Mouse (Mus musculus) intestine, postnatal 0 days (tissue): Measurements from ENCODE around the gene Olfr1257. TPM values are rescaled to one million over a fixed set of nuclear protein-coding genes. Genes with fewer than 3 reads are reported as not detected.
"Not testable (repeated sequence)": the region's sequence is repeated elsewhere in the genome, so short reads cannot be mapped to it uniquely, and the experiment has no call there.

ENCODE experiments used
- ATAC-seq: fragments of 200-750 bp; cut with Nextera tagmentation; 2 replicates; pipeline ENCODE4 v1.8.0; 2017; ENCODE audit warnings: mild to moderate bottlenecking, moderate TSS enrichment, moderate library complexity
- H3K27ac ChIP-seq: fragments of 300-500 bp; sonication (generic); 2 replicates; pipeline ENCODE4 v1.5.1; 2014; ENCODE audit warnings: mild to moderate bottlenecking, low read depth, low read length, moderate library complexity
- H3K27me3 ChIP-seq: fragments of 300-500 bp; sonication (generic); replicated peaks from 2 replicates; pipeline ENCODE4 v1.6.1; 2014; ENCODE audit warnings: low read length, mixed read lengths; ENCODE audit not compliant: control insufficient read depth, insufficient read depth
- H3K36me3 ChIP-seq: fragments of 300-500 bp; sonication (generic); 2 replicates; pipeline ENCODE4 v1.6.1; 2014; ENCODE audit warnings: mild to moderate bottlenecking, moderate library complexity; ENCODE audit not compliant: control insufficient read depth, insufficient read depth
- H3K4me1 ChIP-seq: fragments of 300-500 bp; sonication (generic); replicated peaks from 2 replicates; pipeline ENCODE4 v1.6.1; 2014; ENCODE audit warnings: antibody characterized with exemption, low read length, mixed read lengths; ENCODE audit not compliant: control insufficient read depth, insufficient read depth
- H3K4me2 ChIP-seq: fragments of 300-500 bp; sonication (generic); replicated peaks from 2 replicates; pipeline ENCODE4 v1.6.1; 2014; ENCODE audit warnings: low read depth, mild to moderate bottlenecking, moderate library complexity
- H3K4me3 ChIP-seq: fragments of 300-500 bp; sonication (generic); 2 replicates; pipeline ENCODE4 v1.5.1; 2014; ENCODE audit warnings: low read depth, low read length
- H3K9ac ChIP-seq: fragments of 300-500 bp; sonication (generic); 2 replicates; pipeline ENCODE4 v1.6.1; 2014; ENCODE audit warnings: mild to moderate bottlenecking, low read depth, low read length
- H3K9me3 ChIP-seq: fragments of 300-500 bp; sonication (generic); 2 replicates; pipeline ENCODE4 v1.6.1; 2016; ENCODE audit warnings: mixed run types; ENCODE audit not compliant: control insufficient read depth
- CTCF ChIP-seq: sonication (generic); IDR thresholded peaks from 2 replicates; pipeline ENCODE4 v1.5.1; 2016; ENCODE audit warnings: low read depth, mild to moderate bottlenecking, control low read depth, antibody characterized with exemption, moderate library complexity
- WGBS: fragments of 180-500 bp; shearing (Covaris S2); extraction: QIAGEN DNeasy Blood & Tissue Kit; methylation state at CpG from one replicate; pipeline ENCODE4 v1.1.7; 2014; 5-methylcytosine and 5-hydroxymethylcytosine counted together
- polyA plus RNA-seq: library from polyadenylated mRNA; unstranded; fragments of >200 nt; fragmentation: Nextera tagmentation; extraction: Ambion mirVana; gene quantifications from 2 replicates; pipeline ENCODE4 v1.2.1, GENCODE M21; 2015

Olfr1257 gene
- not detected in 2 replicates for polyA plus RNA-seq

DNA sequence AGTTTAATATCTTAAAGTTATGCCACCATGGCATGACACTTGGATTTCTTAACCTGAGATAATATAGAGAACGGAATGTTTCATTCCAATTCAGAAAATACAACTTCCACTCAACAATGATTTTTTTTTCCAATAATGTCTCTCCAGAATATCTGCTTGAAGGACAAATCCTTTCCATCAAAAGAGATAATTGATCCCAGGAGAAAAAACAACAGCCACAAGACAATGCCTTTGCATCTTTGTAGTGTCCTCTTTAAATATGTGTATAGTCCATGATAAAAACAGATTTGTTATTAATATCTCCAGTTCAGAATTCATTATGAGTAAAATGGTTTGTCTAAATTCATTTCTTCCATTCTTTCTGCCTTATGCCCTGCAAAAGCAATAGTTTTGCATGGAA is at the start of gene Olfr1257:
Gene Olfr1257 (plus strand): TSS at position 301 of the 400 bp plus-strand sequence.
- no peak for ATAC-seq
- Histone ChIP-seq H3K4me3 (no peak within 1 kb of the TSS), H3K27me3 (no peaks in the 10 kb centered on the region), H3K4me2 (no peak within 1 kb of the TSS), H3K27ac (no peak within 1 kb of the TSS), H3K36me3 (no peaks in the 10 kb centered on the region), H3K9me3 (no peaks in the 10 kb centered on the region), H3K9ac (no peak within 1 kb of the TSS), H3K4me1 (no peaks in the 10 kb centered on the region)
- 88% methylated on average over 1 of the region's 1 CpGs for WGBS
- TF ChIP-seq CTCF, result no peak

DNA sequence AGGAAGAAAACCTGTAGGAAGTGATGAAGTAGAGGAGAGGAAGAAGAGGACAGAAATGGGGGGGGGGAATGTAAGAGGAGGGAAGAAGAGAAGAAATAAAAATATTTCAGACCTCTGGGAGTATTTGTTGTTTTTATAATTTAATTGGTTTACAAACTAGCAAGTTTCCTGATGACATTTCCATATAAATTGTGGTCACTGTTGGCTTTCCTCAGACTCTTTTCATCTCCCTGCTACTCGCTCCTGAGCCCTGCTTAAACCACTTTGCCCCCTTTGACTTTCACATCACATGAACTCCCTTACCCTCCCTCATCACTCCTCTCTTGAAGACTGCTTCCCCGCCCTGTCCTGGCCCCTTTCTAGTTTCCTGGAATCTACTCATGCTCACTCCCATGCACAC is 36.8 kb upstream of the Olfr1257 start, which contains the start of gene Olfr1256:
Gene Olfr1256 (minus strand): TSS at position 101 of the 400 bp plus-strand sequence.
- H3K4me3 ChIP-seq, result no peak within 1 kb of the TSS
- WGBS, result 50% methylated on average over 2 of the region's 2 CpGs
- H3K27me3 ChIP-seq, result no peaks in the 10 kb centered on the region
- no peak within 1 kb of the TSS for H3K9ac ChIP-seq
- H3K4me1 ChIP-seq, result no peaks in the 10 kb centered on the region
- H3K9me3 ChIP-seq, result no peaks in the 10 kb centered on the region
- no peak for ATAC-seq
- no peaks in the 10 kb centered on the region for H3K36me3 ChIP-seq
- H3K27ac ChIP-seq, result no peak within 1 kb of the TSS
- no peak within 1 kb of the TSS for H3K4me2 ChIP-seq
- TF ChIP-seq CTCF, result no peak

- TF ChIP-seq CTCF, result no peak
- Histone ChIP-seq H3K9ac (no peak within 1 kb of the TSS), H3K4me3 (no peak within 1 kb of the TSS), H3K9me3 (no peaks in the 10 kb centered on the region), H3K4me1 (no peaks in the 10 kb centered on the region), H3K4me2 (no peak within 1 kb of the TSS), H3K36me3 (no peaks in the 10 kb centered on the region), H3K27ac (no peak within 1 kb of the TSS), H3K27me3 (no peaks in the 10 kb centered on the region)
- ATAC-seq, result no peak
- WGBS, result 81% methylated on average over 5 of the region's 5 CpGs
Observed at GRCm38 (mm10) chr2:89848105-89848504, 30.1 kb upstream of the Olfr1257 start, which contains the start of gene Olfr48. TSS of gene Olfr48 (minus strand) at chr2:89848205.

DNA sequence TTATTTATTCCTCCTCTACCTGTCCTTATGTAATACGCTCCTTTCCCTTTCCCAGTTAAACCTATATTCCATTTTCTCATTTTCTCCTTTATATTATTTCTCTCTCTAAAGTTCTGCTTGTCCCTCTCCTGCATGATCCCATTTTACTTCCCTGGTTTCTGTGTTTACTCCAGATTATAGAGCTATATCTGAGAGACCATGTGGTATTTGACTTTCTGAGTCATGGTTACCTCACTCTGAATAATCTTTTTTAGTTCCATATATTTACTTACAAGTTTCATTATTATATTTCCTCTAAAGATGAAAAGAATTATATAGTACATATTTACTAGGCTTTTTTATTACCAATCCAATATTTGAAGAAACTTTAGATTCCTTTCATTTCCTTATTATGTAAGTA is 29.0 kb upstream of the Olfr1257 start:
- Histone ChIP-seq H3K4me2 (no peak overlapping the region), H3K27ac (no peak overlapping the region), H3K9me3 (no peaks in the 10 kb centered on the region), H3K9ac (no peak overlapping the region), H3K27me3 (no peaks in the 10 kb centered on the region), H3K4me1 (no peaks in the 10 kb centered on the region), H3K4me3 (no peak overlapping the region), H3K36me3 (no peaks in the 10 kb centered on the region)
- no peak for ATAC-seq
- TF ChIP-seq CTCF, result no peak
- WGBS, result 97% methylated on average over 1 of the region's 1 CpGs

DNA sequence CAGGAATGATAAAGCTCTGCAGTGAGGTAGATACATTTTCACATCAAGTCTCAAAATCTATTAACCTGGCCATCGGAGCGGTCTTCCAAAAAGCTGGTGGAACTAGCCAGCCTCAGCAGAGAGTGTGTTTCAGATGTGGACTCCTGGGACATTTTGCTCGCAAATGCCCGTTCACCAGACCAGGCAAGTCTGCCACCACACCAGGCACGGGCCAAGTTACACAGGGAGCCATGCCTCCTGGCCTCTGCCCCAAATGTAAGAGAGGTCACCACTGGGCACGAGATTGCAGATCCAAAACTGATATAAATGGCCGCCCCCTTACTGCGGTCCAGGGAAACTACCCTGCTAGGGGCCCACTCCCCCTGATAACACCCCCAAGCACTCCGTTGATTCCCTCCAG is 34.4 kb downstream of the Olfr1257 start:
- not testable (repeated sequence) for H3K4me3 ChIP-seq, ATAC-seq
- 90% methylated on average over 9 of the region's 9 CpGs for WGBS

DNA sequence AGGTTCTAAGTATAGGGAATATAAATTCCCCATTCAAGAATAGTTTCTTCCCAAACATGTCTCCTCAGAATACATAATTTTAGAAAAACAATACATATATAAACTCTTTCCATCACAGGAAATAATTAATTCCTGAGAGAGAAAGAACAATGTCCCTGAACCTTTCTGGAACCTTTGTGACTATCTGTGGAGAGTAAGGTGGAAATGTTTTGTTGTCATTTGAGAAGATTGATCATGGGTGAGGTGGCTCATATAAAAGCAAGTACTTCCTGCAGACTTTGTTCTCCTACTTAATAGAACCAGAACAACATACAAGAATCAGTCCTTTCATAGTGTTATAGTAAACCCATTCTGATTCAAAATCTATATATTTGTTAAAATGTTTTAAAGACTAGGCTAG is 48.8 kb downstream of the Olfr1257 start, which contains the start of gene Olfr1258:
Gene Olfr1258 (plus strand): TSS at position 301 of the 400 bp plus-strand sequence.
- no peak within 1 kb of the TSS for H3K4me3 ChIP-seq

More for the DNA sequence above, 34.4 kb downstream of the Olfr1257 start:
- H3K9me3 ChIP-seq, H3K27ac ChIP-seq, H3K9ac ChIP-seq, H3K4me1 ChIP-seq, H3K36me3 ChIP-seq, H3K27me3 ChIP-seq, H3K4me2 ChIP-seq: not testable (repeated sequence)

More for the DNA sequence above, 48.8 kb downstream of the Olfr1257 start, which contains the start of gene Olfr1258:
- ATAC-seq, result no peak
- Histone ChIP-seq H3K4me1 (no peaks in the 10 kb centered on the region), H3K4me2 (no peak within 1 kb of the TSS), H3K36me3 (no peaks in the 10 kb centered on the region), H3K27ac (no peak within 1 kb of the TSS), H3K27me3 (no peaks in the 10 kb centered on the region), H3K9me3 (no peaks in the 10 kb centered on the region), H3K9ac (no peak within 1 kb of the TSS)
- TF ChIP-seq CTCF, result no peak

Other genes with a start within 250 kb of the Olfr1257 start
- not detected in 2 replicates for gene Olfr1249, start 243.5 kb upstream of the Olfr1257 start, polyA plus RNA-seq
- not detected in 2 replicates for gene Olfr1250, start 217.0 kb upstream of the Olfr1257 start, polyA plus RNA-seq
- gene Olfr1251, start 206.5 kb upstream of the Olfr1257 start, polyA plus RNA-seq, result not detected in 2 replicates
- not detected in 2 replicates for gene Olfr1252, start 153.4 kb upstream of the Olfr1257 start, polyA plus RNA-seq
- gene Olfr1253, start 121.3 kb upstream of the Olfr1257 start, polyA plus RNA-seq, result not detected in 2 replicates
- gene Olfr1254, start 84.8 kb upstream of the Olfr1257 start, polyA plus RNA-seq, result not detected in 2 replicates
- gene Olfr1255, start 66.4 kb upstream of the Olfr1257 start, polyA plus RNA-seq, result not detected in 2 replicates
- not detected in 2 replicates for gene Olfr1256, start 36.9 kb upstream of the Olfr1257 start, polyA plus RNA-seq
- not detected in 2 replicates for gene Olfr48, start 30.2 kb upstream of the Olfr1257 start, polyA plus RNA-seq
- gene Olfr1258, start 48.9 kb downstream of the Olfr1257 start, polyA plus RNA-seq, result 0.04 and 0.05 TPM in 2 replicates
- gene Olfr1259, start 70.2 kb downstream of the Olfr1257 start, polyA plus RNA-seq, result not detected in 2 replicates
- not detected in 2 replicates for gene Olfr1260, start 95.9 kb downstream of the Olfr1257 start, polyA plus RNA-seq
- not detected in 2 replicates for gene Olfr1261, start 112.8 kb downstream of the Olfr1257 start, polyA plus RNA-seq
- gene Olfr1262, start 121.7 kb downstream of the Olfr1257 start, polyA plus RNA-seq, result not detected in 2 replicates
- gene Olfr1263, start 133.7 kb downstream of the Olfr1257 start, polyA plus RNA-seq, result not detected in 2 replicates
- not detected in 2 replicates for gene Olfr1264, start 147.1 kb downstream of the Olfr1257 start, polyA plus RNA-seq
- not detected in 2 replicates for gene Olfr1265, start 156.9 kb downstream of the Olfr1257 start, polyA plus RNA-seq
- not detected in 2 replicates for gene Olfr140, start 185.2 kb downstream of the Olfr1257 start, polyA plus RNA-seq
- not detected in 2 replicates for gene Olfr1269, start 243.0 kb downstream of the Olfr1257 start, polyA plus RNA-seq